Mouse (Mus musculus): ENCODE measurements around the gene Galns. TPM values are rescaled to one million over a fixed set of nuclear protein-coding genes. Genes with fewer than 3 reads are reported as not detected.

The Galns gene
- polyA plus RNA-seq, 1 experiment from 2014 or later: 17.1 TPM

- H3K36me3 ChIP-seq: no peaks in the 10 kb centered on the region
- H3K4me2 ChIP-seq (replicated peaks): no peak overlapping the region
- no peak overlapping the region for H3K27ac ChIP-seq
- 87% methylated on average over 8 of the region's 8 CpGs for WGBS
- H3K9me3 ChIP-seq: no peaks in the 10 kb centered on the region
- no peak for ATAC-seq
- no peak overlapping the region for H3K4me3 ChIP-seq (replicated peaks)
- no peaks in the 10 kb centered on the region for H3K27me3 ChIP-seq (replicated peaks)
- peaks cover 35% of the 10 kb centered on the region for H3K4me1 ChIP-seq (replicated peaks)
- H3K9ac ChIP-seq: no peak overlapping the region
These were observed 67.1 kb downstream of the Galns start for GRCm38 (mm10) chr8:122544138-122544537.

- no peak overlapping the region for H3K4me2 ChIP-seq (replicated peaks)
- H3K4me3 ChIP-seq (replicated peaks): no peak overlapping the region
- H3K4me1 ChIP-seq (replicated peaks): peaks cover 19% of the 10 kb centered on the region
- no peak for ATAC-seq
- H3K36me3 ChIP-seq: no peaks in the 10 kb centered on the region
- no peaks in the 10 kb centered on the region for H3K27me3 ChIP-seq (replicated peaks)
- H3K9ac ChIP-seq: no peak overlapping the region
- no peak overlapping the region for H3K27ac ChIP-seq
- 96% methylated on average over 9 of the region's 9 CpGs for WGBS
- no peaks in the 10 kb centered on the region for H3K9me3 ChIP-seq
These were observed 72.8 kb downstream of the Galns start for GRCm38 (mm10) chr8:122538310-122539076.

GRCm38 (mm10) chr8:122537812-122538211, 73.5 kb downstream of the Galns start:
- H3K4me3 ChIP-seq (replicated peaks): no peak overlapping the region
- no peaks in the 10 kb centered on the region for H3K27me3 ChIP-seq (replicated peaks)
- H3K27ac ChIP-seq: peak overlapping the region; percentile 56; the same call in 1 of the 2 replicates
- H3K9ac ChIP-seq: no peak overlapping the region
- H3K4me2 ChIP-seq (replicated peaks): no peak overlapping the region
- H3K4me1 ChIP-seq (replicated peaks): peaks cover 19% of the 10 kb centered on the region
- H3K36me3 ChIP-seq: no peaks in the 10 kb centered on the region
- no peaks in the 10 kb centered on the region for H3K9me3 ChIP-seq
- ATAC-seq: peak; percentile 18; the same call in 1 of the 2 replicates
- 65% methylated on average over 2 of the region's 2 CpGs for WGBS

GRCm38 (mm10) chr8:122537033-122537432, 74.2 kb downstream of the Galns start:
- H3K9me3 ChIP-seq: no peaks in the 10 kb centered on the region
- H3K4me1 ChIP-seq (replicated peaks): peaks cover 19% of the 10 kb centered on the region
- H3K36me3 ChIP-seq: no peaks in the 10 kb centered on the region
- peak overlapping the region; percentile 56 for H3K27ac ChIP-seq
- H3K4me2 ChIP-seq (replicated peaks): peak overlapping the region; percentile 22; the same call in 1 of the 2 replicates
- 10% methylated on average over 6 of the region's 6 CpGs for WGBS
- H3K4me3 ChIP-seq (replicated peaks): no peak overlapping the region
- peak; percentile 91 for ATAC-seq
- H3K9ac ChIP-seq: no peak overlapping the region
- no peaks in the 10 kb centered on the region for H3K27me3 ChIP-seq (replicated peaks)

- H3K36me3 ChIP-seq: no peaks in the 10 kb centered on the region
- H3K4me3 ChIP-seq (replicated peaks): no peak overlapping the region
- 75% methylated on average over 8 of the region's 8 CpGs for WGBS
- no peak overlapping the region for H3K9ac ChIP-seq
- peaks cover 16% of the 10 kb centered on the region for H3K4me1 ChIP-seq (replicated peaks)
- no peaks in the 10 kb centered on the region for H3K27me3 ChIP-seq (replicated peaks)
- no peak for ATAC-seq
- no peaks in the 10 kb centered on the region for H3K9me3 ChIP-seq
- no peak overlapping the region for H3K4me2 ChIP-seq (replicated peaks)
- peak overlapping the region; percentile 7; the same call in 1 of the 2 replicates for H3K27ac ChIP-seq
These were observed 80.0 kb downstream of the Galns start for GRCm38 (mm10) chr8:122531312-122531711.

GRCm38 (mm10) chr8:122529159-122529558, 82.1 kb downstream of the Galns start:
- Histone ChIP-seq H3K4me3 (replicated peaks) (no peak overlapping the region), H3K36me3 (no peaks in the 10 kb centered on the region), H3K9me3 (no peaks in the 10 kb centered on the region), H3K4me1 (replicated peaks) (peaks cover 34% of the 10 kb centered on the region), H3K9ac (no peak overlapping the region), H3K27ac (no peak overlapping the region), H3K27me3 (replicated peaks) (no peaks in the 10 kb centered on the region), H3K4me2 (replicated peaks) (no peak overlapping the region)
- 88% methylated on average over 4 of the region's 4 CpGs for WGBS
- no peak for ATAC-seq

Other genes starting within 250 kb of the Galns start
- 53.9 and 54.0 TPM in 2 replicates for gene Zc3h18, start 234.9 kb downstream of the Galns start, polyA plus RNA-seq (2015; fragmentation: Nextera tagmentation; extraction: Ambion mirVana)
- gene Il17c, start 189.4 kb downstream of the Galns start, polyA plus RNA-seq (2015; fragmentation: Nextera tagmentation; extraction: Ambion mirVana): not detected in 2 replicates
- 307 and 314 TPM in 2 replicates for gene Cyba, start 178.5 kb downstream of the Galns start, polyA plus RNA-seq (2015; fragmentation: Nextera tagmentation; extraction: Ambion mirVana)
- gene Mvd, start 168.0 kb downstream of the Galns start, polyA plus RNA-seq (2015; fragmentation: Nextera tagmentation; extraction: Ambion mirVana): 60.2 and 68.3 TPM in 2 replicates
- 0.57 and 0.86 TPM in 2 replicates for gene Snai3, start 150.7 kb downstream of the Galns start, polyA plus RNA-seq (2015; fragmentation: Nextera tagmentation; extraction: Ambion mirVana)
- 29.5 and 31.5 TPM in 2 replicates for gene Rnf166, start 135.4 kb downstream of the Galns start, polyA plus RNA-seq (2015; fragmentation: Nextera tagmentation; extraction: Ambion mirVana)
- 43.4 and 44.6 TPM in 2 replicates for gene Ctu2, start 135.3 kb downstream of the Galns start, polyA plus RNA-seq (2015; fragmentation: Nextera tagmentation; extraction: Ambion mirVana)
- 10.8 and 12.2 TPM in 2 replicates for gene Piezo1, start 60.1 kb downstream of the Galns start, polyA plus RNA-seq (2015; fragmentation: Nextera tagmentation; extraction: Ambion mirVana)
- gene Cdt1, start 43.4 kb downstream of the Galns start, polyA plus RNA-seq (2015; fragmentation: Nextera tagmentation; extraction: Ambion mirVana): 40.3 and 41.8 TPM in 2 replicates
- gene Aprt, start 34.6 kb downstream of the Galns start, polyA plus RNA-seq (2015; fragmentation: Nextera tagmentation; extraction: Ambion mirVana): 545 and 612 TPM in 2 replicates
- 58.0 and 76.0 TPM in 2 replicates for gene Trappc2l, start 177 bp upstream of the Galns start, polyA plus RNA-seq (2015; fragmentation: Nextera tagmentation; extraction: Ambion mirVana)
- not detected in 2 replicates for gene Pabpn1l, start 11.3 kb upstream of the Galns start, polyA plus RNA-seq (2015; fragmentation: Nextera tagmentation; extraction: Ambion mirVana)
- gene Cbfa2t3, start 87.6 kb upstream of the Galns start, polyA plus RNA-seq (2015; fragmentation: Nextera tagmentation; extraction: Ambion mirVana): 4.6 and 4.7 TPM in 2 replicates
- 21.8 and 24.6 TPM in 2 replicates for gene Acsf3, start 164.0 kb upstream of the Galns start, polyA plus RNA-seq (2015; fragmentation: Nextera tagmentation; extraction: Ambion mirVana)
- gene Cdh15, start 236.5 kb upstream of the Galns start, polyA plus RNA-seq (2015; fragmentation: Nextera tagmentation; extraction: Ambion mirVana): 0.23 and 0.49 TPM in 2 replicates

Data from intestine, embryonic 15.5 days (tissue).